Mouse (Mus musculus) ES-Bruce4 (cell line): ENCODE measurements around the gene Tnfrsf13b. TPM values are rescaled to one million over a fixed set of nuclear protein-coding genes. Genes with fewer than 3 reads are reported as not detected.

Experiments
- H3K27ac ChIP-seq: 2 replicates; pipeline ENCODE4 v1.5.1; 2012; ENCODE audit warnings: low read length, inconsistent platforms; ENCODE audit not compliant: insufficient read depth
- H3K27me3 ChIP-seq: 2 replicates; pipeline ENCODE4 v1.6.1; 2012; ENCODE audit warnings: mild to moderate bottlenecking, low read length, inconsistent platforms; ENCODE audit not compliant: control insufficient read depth, poor library complexity, insufficient read depth, severe bottlenecking
- H3K36me3 ChIP-seq: 2 replicates; pipeline ENCODE4 v1.6.1; 2012; ENCODE audit warnings: inconsistent platforms, mild to moderate bottlenecking, low read length, moderate library complexity; ENCODE audit not compliant: control insufficient read depth, poor library complexity, insufficient read depth, severe bottlenecking
- H3K4me1 ChIP-seq: one replicate; pipeline ENCODE4 v1.8.1; 2011; ENCODE audit warnings: low read length; ENCODE audit not compliant: control insufficient read depth, insufficient read depth
- H3K4me3 ChIP-seq: 2 replicates; pipeline ENCODE4 v1.5.1; 2011; ENCODE audit warnings: low read depth, mild to moderate bottlenecking, low read length
- H3K9ac ChIP-seq: 2 replicates; pipeline ENCODE4 v1.6.1; 2012; ENCODE audit warnings: low read depth, mild to moderate bottlenecking, inconsistent platforms; ENCODE audit not compliant: poor library complexity, severe bottlenecking
- H3K9me3 ChIP-seq: replicated peaks from 2 replicates; pipeline ENCODE4 v1.6.1; 2012; ENCODE audit warnings: mild to moderate bottlenecking, low read length, inconsistent platforms; ENCODE audit not compliant: control insufficient read depth, poor library complexity, insufficient read depth, severe bottlenecking
- CTCF ChIP-seq: IDR thresholded peaks from one replicate; pipeline ENCODE4 v1.8.1; 2011; ENCODE audit warnings: low read depth, low read length
- EP300 ChIP-seq: IDR thresholded peaks from 2 replicates; pipeline ENCODE4 v1.6.1; 2011; ENCODE audit warnings: low read depth, low read length; ENCODE audit not compliant: insufficient read depth
- POLR2A ChIP-seq: IDR thresholded peaks from one replicate; pipeline ENCODE4 v1.8.1; 2011; ENCODE audit warnings: low read length; ENCODE audit not compliant: insufficient read depth
- polyA plus RNA-seq: library from polyadenylated mRNA; stranded (reverse); fragments of >200 nt; gene quantifications from 2 replicates; pipeline ENCODE4 v1.2.4, GENCODE M21; 2011; ENCODE audit warnings: low read depth; ENCODE audit not compliant: missing spikeins, insufficient read depth, insufficient read length

The Tnfrsf13b gene
- not detected in 2 replicates for polyA plus RNA-seq

DNA sequence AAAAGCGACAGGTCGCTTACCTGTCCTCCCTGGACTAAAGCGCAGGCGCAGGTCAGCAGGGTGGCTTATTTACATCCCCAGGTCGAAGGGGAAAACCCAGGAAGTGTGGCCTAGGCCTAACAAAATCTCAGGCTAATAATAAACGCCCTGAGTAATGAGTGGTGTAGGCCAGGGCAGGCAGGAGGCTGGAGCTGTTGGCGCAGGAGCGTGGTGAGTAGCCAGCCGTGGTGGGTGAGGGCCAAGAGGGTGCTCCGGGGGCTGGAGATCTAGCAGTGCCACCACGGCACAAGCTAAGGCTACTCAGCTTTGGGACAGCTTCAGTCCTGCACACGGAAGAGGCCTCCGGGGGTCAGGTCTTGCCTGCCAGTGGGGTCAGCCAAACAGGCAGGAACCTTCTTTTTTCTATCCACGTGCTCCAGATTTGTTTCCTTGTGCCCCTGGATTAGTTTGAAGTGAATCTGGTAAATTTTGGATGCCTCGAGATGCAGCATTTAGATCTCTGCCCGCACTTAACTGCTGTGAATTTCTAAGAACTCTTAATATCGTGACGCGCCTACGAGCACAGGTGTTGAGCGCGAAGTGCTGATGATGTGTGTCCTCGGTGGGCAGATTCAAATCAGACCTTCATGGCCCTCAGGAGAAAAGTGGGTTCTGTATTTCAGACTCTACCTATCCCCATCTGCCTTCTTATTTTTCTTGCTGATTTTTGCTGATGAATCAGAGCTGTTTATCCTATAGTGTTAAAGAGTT, at the start of gene Tnfrsf13b:
TSS of gene Tnfrsf13b (plus strand) at position 150 of the 750 bp plus-strand sequence.
- Histone ChIP-seq H3K9ac (no peak within 1 kb of the TSS), H3K4me1 (no peaks in the 10 kb centered on the region), H3K36me3 (no peaks in the 10 kb centered on the region), H3K27me3 (no peaks in the 10 kb centered on the region), H3K4me3 (no peak within 1 kb of the TSS), H3K27ac (no peak within 1 kb of the TSS), H3K9me3 (no peaks in the 10 kb centered on the region)
- TF ChIP-seq EP300: no peak
- no peak for TF ChIP-seq CTCF
- no peak for TF ChIP-seq POLR2A

DNA sequence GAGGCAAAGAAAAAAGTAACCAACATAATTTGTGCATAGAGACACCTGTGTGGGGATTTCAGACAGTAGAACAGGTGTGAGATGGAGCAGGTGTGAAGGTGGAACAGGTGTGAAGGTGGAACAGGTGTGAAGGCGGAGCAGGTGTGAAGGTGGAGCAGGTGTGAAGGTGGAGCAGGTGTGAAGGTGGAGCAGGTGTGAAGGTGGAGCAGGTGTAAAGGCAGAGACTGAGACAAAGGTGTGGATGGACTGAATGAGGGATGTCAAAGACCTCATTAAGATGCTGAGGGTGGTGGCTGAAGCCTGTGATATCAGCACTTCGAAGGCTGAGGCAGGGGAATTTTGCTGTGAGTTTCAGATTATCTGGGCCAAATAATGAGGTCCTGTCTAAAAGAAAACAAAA, 44.9 kb upstream of the Tnfrsf13b start:
- Histone ChIP-seq H3K36me3 (no peaks in the 10 kb centered on the region), H3K27ac (no peak overlapping the region), H3K27me3 (no peaks in the 10 kb centered on the region), H3K4me3 (no peak overlapping the region), H3K9me3 (no peaks in the 10 kb centered on the region), H3K4me1 (no peaks in the 10 kb centered on the region), H3K9ac (no peak overlapping the region)
- TF ChIP-seq EP300 (no peak), CTCF (no peak), POLR2A (no peak)

DNA sequence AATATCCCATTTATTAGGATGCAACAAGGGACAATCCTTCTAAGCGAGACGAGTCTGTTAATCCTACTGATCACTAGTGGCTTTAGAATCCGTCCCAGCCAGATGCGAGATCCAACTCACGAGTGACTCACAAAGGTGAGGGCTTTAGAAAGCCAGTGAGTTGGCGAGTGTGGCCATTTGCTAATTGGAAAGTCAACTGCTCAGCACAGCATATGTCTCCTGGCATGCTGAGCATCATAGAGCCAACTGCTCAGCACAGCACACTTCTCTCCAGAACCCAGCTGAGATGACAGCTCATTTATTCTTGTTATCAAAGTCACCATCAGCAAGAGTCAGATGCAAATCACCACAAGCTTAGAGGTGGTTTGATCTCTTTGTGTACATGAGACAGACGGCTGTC, 36.4 kb upstream of the Tnfrsf13b start:
- H3K27ac ChIP-seq: no peak overlapping the region
- TF ChIP-seq EP300 (no peak), POLR2A (no peak), CTCF (no peak)
- H3K9me3 ChIP-seq: no peaks in the 10 kb centered on the region
- no peaks in the 10 kb centered on the region for H3K4me1 ChIP-seq
- H3K4me3 ChIP-seq: no peak overlapping the region
- H3K36me3 ChIP-seq: no peaks in the 10 kb centered on the region
- H3K27me3 ChIP-seq: no peaks in the 10 kb centered on the region; the same call in 1 of the 2 replicates
- H3K9ac ChIP-seq: no peak overlapping the region

DNA sequence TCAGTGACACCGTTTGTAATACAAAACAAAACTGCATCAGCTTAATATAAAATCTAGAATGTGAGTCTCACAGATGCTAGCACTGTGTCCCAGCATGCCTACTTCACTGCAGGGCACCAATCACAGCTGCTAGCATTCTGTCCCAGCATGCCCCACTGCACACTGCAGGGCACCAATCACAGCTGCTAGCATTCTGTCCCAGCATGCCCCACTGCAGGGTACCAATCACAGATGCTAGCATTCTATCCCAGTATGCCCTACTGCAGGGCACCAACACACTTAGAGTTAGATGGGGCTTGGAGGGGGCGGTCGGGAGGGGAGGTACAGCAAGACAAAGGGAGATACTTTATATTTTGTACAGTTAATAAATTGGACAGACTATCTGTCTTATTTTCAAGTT, 35.4 kb upstream of the Tnfrsf13b start:
- Histone ChIP-seq H3K27ac (no peak overlapping the region), H3K9me3 (no peaks in the 10 kb centered on the region), H3K4me1 (no peaks in the 10 kb centered on the region), H3K9ac (no peak overlapping the region), H3K36me3 (no peaks in the 10 kb centered on the region), H3K27me3 (no peaks in the 10 kb centered on the region; the same call in none of the 2 replicates), H3K4me3 (no peak overlapping the region)
- TF ChIP-seq EP300: no peak
- TF ChIP-seq POLR2A: no peak

DNA sequence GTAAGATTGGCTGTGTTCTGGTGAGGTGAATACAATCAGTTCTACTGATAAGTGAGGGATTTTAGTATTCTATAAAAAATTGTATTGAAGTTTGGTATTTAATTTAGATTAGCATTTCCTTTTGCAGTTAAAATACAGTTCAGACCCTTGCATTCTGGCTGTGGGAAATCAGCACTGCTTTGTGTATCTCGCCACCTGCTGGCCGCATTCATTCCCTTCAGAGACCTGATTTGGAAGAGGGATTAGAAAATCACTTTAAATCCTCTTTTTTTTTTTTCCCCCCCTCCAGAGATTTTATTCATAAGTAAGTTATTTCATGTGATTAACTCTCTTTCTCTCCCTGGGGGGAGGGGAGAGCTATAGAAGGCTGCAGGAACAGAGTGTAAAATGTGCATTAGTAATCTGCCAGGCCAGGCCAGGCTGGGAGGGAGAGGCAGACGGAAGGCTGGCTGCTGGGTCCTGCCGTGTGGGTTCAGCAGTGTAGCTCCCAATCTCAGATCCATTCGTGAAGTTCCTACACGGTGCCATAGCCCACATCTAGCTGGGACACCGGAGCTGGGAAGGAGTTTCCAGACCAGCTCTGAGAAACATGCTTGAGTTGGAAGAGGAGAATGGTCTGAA, 34.8 kb upstream of the Tnfrsf13b start:
- Histone ChIP-seq H3K9me3 (no peaks in the 10 kb centered on the region), H3K4me3 (no peak overlapping the region), H3K9ac (no peak overlapping the region), H3K27ac (no peak overlapping the region), H3K36me3 (no peaks in the 10 kb centered on the region), H3K4me1 (no peaks in the 10 kb centered on the region), H3K27me3 (no peaks in the 10 kb centered on the region; the same call in none of the 2 replicates)
- TF ChIP-seq POLR2A (no peak), EP300 (no peak), CTCF (peak; percentile 61)

DNA sequence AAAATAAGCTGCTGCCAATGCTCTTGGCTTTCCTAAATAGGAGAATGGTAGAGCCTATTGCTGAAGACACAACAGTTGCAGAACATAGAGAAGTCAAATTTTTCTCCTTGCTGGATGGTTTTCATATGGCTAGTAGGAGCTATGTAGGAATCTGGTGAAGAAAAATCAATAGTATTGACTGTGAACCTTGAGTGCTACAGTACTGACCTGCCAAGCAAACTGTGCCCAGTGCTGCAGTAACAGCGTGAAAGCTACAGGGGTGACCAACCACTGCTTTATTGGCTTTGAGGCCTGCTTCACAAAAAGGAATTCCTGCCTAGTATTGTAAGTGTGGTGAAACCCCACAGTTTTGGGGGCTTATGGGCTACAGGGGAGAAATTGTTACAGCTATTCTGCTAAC, 28.5 kb upstream of the Tnfrsf13b start:
- H3K27me3 ChIP-seq: no peaks in the 10 kb centered on the region; the same call in 1 of the 2 replicates
- no peak overlapping the region for H3K4me3 ChIP-seq
- peaks cover 3% of the 10 kb centered on the region for H3K4me1 ChIP-seq
- H3K9ac ChIP-seq: no peak overlapping the region
- H3K9me3 ChIP-seq: no peaks in the 10 kb centered on the region
- H3K36me3 ChIP-seq: no peaks in the 10 kb centered on the region
- TF ChIP-seq EP300 (no peak), POLR2A (no peak), CTCF (no peak)
- no peak overlapping the region for H3K27ac ChIP-seq
